10 mouse cellular contexts compared by ENCODE assay signal in genomic region chr13:34088871-34089288, GRCm38 (mm10). TPM values are rescaled to one million over a fixed set of nuclear protein-coding genes. Genes with fewer than 3 reads are reported as not detected.
DNase-seq lines count a peak whose midpoint lies in the region; ATAC-seq and TF ChIP-seq lines count a peak whose summit lies in the region.
"Had no signal": no experiment of that assay in that cellular context is flagged by ENCODE, and none has a peak within 500 bp of the region (broad histone marks: within the 10 kb centered on the region; RNA-seq: fewer than 3 reads in every experiment).

No protein-coding gene starts in this region.

- no peaks in the 10 kb centered on the region for H3K27me3 ChIP-seq in forebrain, embryonic 12.5 days
- H3K27me3 ChIP-seq in stomach, postnatal 0 days (ENCODE audit: control insufficient read depth, insufficient read depth, low read length): no peaks in the 10 kb centered on the region
- H3K27me3 ChIP-seq: liver, embryonic 15.5 days had no signal

- H3K36me3 ChIP-seq in forebrain, embryonic 12.5 days (replicated peaks): no peaks in the 10 kb centered on the region
- no peaks in the 10 kb centered on the region for H3K36me3 ChIP-seq in stomach, postnatal 0 days (ENCODE audit: control insufficient read depth, insufficient read depth, low read length)
- H3K36me3 ChIP-seq: G1E; liver, embryonic 15.5 days had no signal

- TF ChIP-seq CTCF in stomach, postnatal 0 days (IDR thresholded peaks at IDR 0.05; ENCODE audit: low read depth): no peak

- peak; percentile 87 for ATAC-seq in forebrain, embryonic 12.5 days (ENCODE audit: low FRiP score)
- peak; percentile 72 for ATAC-seq in megakaryocyte progenitor cell, adult 5-6 weeks (replicated peaks; ENCODE audit: poor library complexity)
- ATAC-seq in stomach, postnatal 0 days (ENCODE audit: low FRiP score, low TSS enrichment): no peak

- no peaks in the 10 kb centered on the region for H3K9me3 ChIP-seq in forebrain, embryonic 12.5 days
- H3K9me3 ChIP-seq in stomach, postnatal 0 days (ENCODE audit: control insufficient read depth, low read length): no peaks in the 10 kb centered on the region
- H3K9me3 ChIP-seq: G1E; liver, embryonic 15.5 days had no signal

- peak overlapping the region; percentile 86 for H3K27ac ChIP-seq in forebrain, embryonic 12.5 days
- no peak overlapping the region for H3K27ac ChIP-seq in stomach, postnatal 0 days (replicated peaks)
- H3K27ac ChIP-seq: liver, embryonic 15.5 days had no signal

- no peak overlapping the region for H3K9ac ChIP-seq in forebrain, embryonic 12.5 days
- H3K9ac ChIP-seq in stomach, postnatal 0 days (ENCODE audit: low read length): no peak overlapping the region
- H3K9ac ChIP-seq: liver, embryonic 15.5 days had no signal

- intact Hi-C loops in heart, postnatal 10 days (cut with DNase I): no loop called here

- TF ChIP-seq EP300 in stomach, postnatal 0 days (optimal IDR thresholded peaks at IDR 0.05): no peak

- WGBS in forebrain, embryonic 12.5 days: 46% methylated on average over 7 of the region's 7 CpGs
- 45% methylated on average over 7 of the region's 7 CpGs for WGBS in stomach, postnatal 0 days

- H3K4me1 ChIP-seq in forebrain, embryonic 12.5 days: peaks cover 26% of the 10 kb centered on the region
- peaks cover 8% of the 10 kb centered on the region; the same call in 1 of the 2 replicates for H3K4me1 ChIP-seq in stomach, postnatal 0 days (replicated peaks; ENCODE audit: control insufficient read depth, insufficient read depth)
- H3K4me1 ChIP-seq: liver, embryonic 15.5 days had no signal

- H3K4me2 ChIP-seq in forebrain, embryonic 12.5 days: no peak overlapping the region
- 0 out of 2 replicates have a peak overlapping the region, but pooled peaks have one; percentile 5 for H3K4me2 ChIP-seq in stomach, postnatal 0 days (replicated peaks; ENCODE audit: low read depth)
- H3K4me2 ChIP-seq: liver, embryonic 15.5 days had no signal

- no peak overlapping the region for H3K4me3 ChIP-seq in forebrain, embryonic 12.5 days (replicated peaks)
- no peak overlapping the region for H3K4me3 ChIP-seq in stomach, postnatal 0 days (ENCODE audit: low read depth, low read length)
- H3K4me3 ChIP-seq: liver, embryonic 15.5 days had no signal

- DNase-seq in layer of hippocampus, postnatal 10 days (ENCODE audit: low spot score in 2 of 2): peak; percentile 47 to 48
- no peak for DNase-seq in layer of hippocampus, adult 8-10 months (ENCODE audit: low spot score in 2 of 2)
- DNase-seq in stomach, postnatal 0 days (ENCODE audit: low spot score): no peak
- DNase-seq in urinary bladder, adult 2 months (ENCODE audit: low spot score): no peak
- no peak for DNase-seq in heart, postnatal 10 days
- no peak for DNase-seq in cerebellum, adult 11 months

RNA-seq across cellular contexts. Expression of gene Tubb2a, which starts 11.1 kb away (rescaled TPM):
- 1,000 to 10,000 TPM; 2,376 to 2,620 TPM for total RNA-seq in layer of hippocampus, postnatal 10 days (2021)
- total RNA-seq in layer of hippocampus, adult 8-10 months (2022): 100 to 1,000 TPM; 852 to 915 (median 907) TPM
- polyA plus RNA-seq in forebrain, embryonic 12.5 days (2016; fragmentation: Nextera tagmentation; extraction: Ambion mirVana): 397 and 403 TPM in 2 replicates
- total RNA-seq in megakaryocyte progenitor cell, adult 5-6 weeks (2015): 2.3 and 2.5 TPM in 2 replicates
- 6.9 and 7.9 TPM in 2 replicates for total RNA-seq in megakaryocyte progenitor cell, adult 5-6 weeks (2017)
- 187 and 196 TPM in 2 replicates for polyA plus RNA-seq in stomach, postnatal 0 days (2015; fragmentation: Nextera tagmentation; extraction: Ambion mirVana)
- 140 and 213 TPM in 2 replicates for polyA plus RNA-seq in urinary bladder, adult 2 months (2012; rRNA removed)
- 100 to 1,000 TPM; 114 to 117 TPM for total RNA-seq in heart, postnatal 10 days (2021)

RNA-seq across cellular contexts. Expression of gene Tubb2b, which starts 41.4 kb away (rescaled TPM):
- 1,000 to 10,000 TPM; 1,434 to 1,803 TPM for total RNA-seq in layer of hippocampus, postnatal 10 days (2021)
- 100 to 1,000 TPM; 198 to 220 (median 215) TPM for total RNA-seq in layer of hippocampus, adult 8-10 months (2022)
- 311 and 346 TPM in 2 replicates for polyA plus RNA-seq in forebrain, embryonic 12.5 days (2016; fragmentation: Nextera tagmentation; extraction: Ambion mirVana)
- not detected in 2 replicates for total RNA-seq in megakaryocyte progenitor cell, adult 5-6 weeks (2015)
- total RNA-seq in megakaryocyte progenitor cell, adult 5-6 weeks (2017): not detected in 2 replicates
- polyA plus RNA-seq in stomach, postnatal 0 days (2015; fragmentation: Nextera tagmentation; extraction: Ambion mirVana): 13.4 and 14.6 TPM in 2 replicates
- 8.7 and 13.3 TPM in 2 replicates for polyA plus RNA-seq in urinary bladder, adult 2 months (2012; rRNA removed)
- 10 to 100 TPM; 22.7 to 27.2 TPM for total RNA-seq in heart, postnatal 10 days (2021)

RNA-seq across cellular contexts. Expression of gene Bphl, which starts 51.5 kb away (rescaled TPM):
- total RNA-seq in layer of hippocampus, postnatal 10 days (2021): 10 to 100 TPM; 34.6 to 35.9 TPM
- total RNA-seq in layer of hippocampus, adult 8-10 months (2022): 10 to 100 TPM; 43.5 to 64.1 (median 62.3) TPM
- 35.0 and 38.2 TPM in 2 replicates for polyA plus RNA-seq in forebrain, embryonic 12.5 days (2016; fragmentation: Nextera tagmentation; extraction: Ambion mirVana)
- 96.7 and 115 TPM in 2 replicates for total RNA-seq in megakaryocyte progenitor cell, adult 5-6 weeks (2015)
- 40.2 and 70.3 TPM in 2 replicates for total RNA-seq in megakaryocyte progenitor cell, adult 5-6 weeks (2017)
- 36.9 and 37.2 TPM in 2 replicates for polyA plus RNA-seq in stomach, postnatal 0 days (2015; fragmentation: Nextera tagmentation; extraction: Ambion mirVana)
- polyA plus RNA-seq in urinary bladder, adult 2 months (2012; rRNA removed): 51.3 and 71.5 TPM in 2 replicates
- total RNA-seq in heart, postnatal 10 days (2021): 10 to 100 TPM; 30.4 to 33.8 TPM

Comparison
In these comparisons a context has a peak if more than half of its experiments do, and no peak if none do; other contexts are left out.
1. DNase-seq: peak in layer of hippocampus, postnatal 10 days (2 of 2); none in layer of hippocampus, adult 8-10 months (0 of 2), stomach, postnatal 0 days (single experiment), urinary bladder, adult 2 months (single experiment), heart, postnatal 10 days (0 of 2) and cerebellum, adult 11 months (single experiment).
2. RNA of gene Tubb2a, which starts 11.1 kb away (total RNA-seq): 2,376 to 2,620 TPM in layer of hippocampus, postnatal 10 days, 852 to 915 TPM in layer of hippocampus, adult 8-10 months and 114 to 117 TPM in heart, postnatal 10 days; 2.3 to 7.9 TPM in megakaryocyte progenitor cell, adult 5-6 weeks; every median in the first group is over 10 times any median in the second.
3. RNA of gene Tubb2b, which starts 41.4 kb away (total RNA-seq): 1,434 to 1,803 TPM in layer of hippocampus, postnatal 10 days, 198 to 220 TPM in layer of hippocampus, adult 8-10 months and 22.7 to 27.2 TPM in heart, postnatal 10 days; not detected in megakaryocyte progenitor cell, adult 5-6 weeks; every median in the first group is over 10 times any median in the second.